Mouse (Mus musculus): ENCODE measurements around the gene Lcmt1. TPM values are rescaled to one million over a fixed set of nuclear protein-coding genes. Genes with fewer than 3 reads are reported as not detected.

Lcmt1 gene
- polyA plus RNA-seq, 1 experiment from 2014 or later, result 36.2 TPM

DNA sequence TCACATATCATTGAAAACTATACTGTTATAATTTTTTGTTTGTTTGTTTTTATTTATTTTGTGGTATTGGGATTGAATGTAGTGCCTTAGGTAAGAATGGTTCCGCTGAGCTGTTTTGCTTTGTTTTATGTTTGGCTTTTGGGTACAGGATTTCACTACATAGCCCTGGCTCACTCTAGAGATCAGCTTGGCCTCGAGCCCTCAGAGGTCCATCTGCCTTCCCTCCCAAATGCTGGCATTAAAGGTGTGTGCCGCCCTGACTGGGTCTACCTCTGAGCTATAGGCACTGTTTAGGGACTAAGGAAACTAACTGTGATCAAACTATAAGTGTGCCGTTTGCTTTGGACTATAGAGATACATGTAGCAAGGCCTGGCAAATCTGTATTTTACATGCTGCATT lies 29.7 kb downstream of the Lcmt1 start:
- H3K9me3 ChIP-seq (ENCODE audit: control insufficient read depth), result no peaks in the 10 kb centered on the region
- no peak overlapping the region for H3K27ac ChIP-seq (ENCODE audit: low read depth, low read length)
- 80% methylated on average over 4 of the region's 4 CpGs for WGBS
- ATAC-seq, result no peak
- no peak overlapping the region for H3K4me2 ChIP-seq (replicated peaks; ENCODE audit: low read depth)
- no peaks in the 10 kb centered on the region for H3K27me3 ChIP-seq (replicated peaks; ENCODE audit: control insufficient read depth, insufficient read depth, low read length)
- H3K4me1 ChIP-seq (replicated peaks; ENCODE audit: control insufficient read depth, insufficient read depth, low read length), result no peaks in the 10 kb centered on the region
- H3K9ac ChIP-seq (ENCODE audit: low read depth, low read length), result no peak overlapping the region
- H3K36me3 ChIP-seq (ENCODE audit: control insufficient read depth, insufficient read depth), result peaks cover 23% of the 10 kb centered on the region
- no peak for TF ChIP-seq CTCF (IDR thresholded peaks at IDR 0.05; ENCODE audit: low read depth)
- H3K4me3 ChIP-seq (ENCODE audit: low read depth, low read length), result no peak overlapping the region

DNA sequence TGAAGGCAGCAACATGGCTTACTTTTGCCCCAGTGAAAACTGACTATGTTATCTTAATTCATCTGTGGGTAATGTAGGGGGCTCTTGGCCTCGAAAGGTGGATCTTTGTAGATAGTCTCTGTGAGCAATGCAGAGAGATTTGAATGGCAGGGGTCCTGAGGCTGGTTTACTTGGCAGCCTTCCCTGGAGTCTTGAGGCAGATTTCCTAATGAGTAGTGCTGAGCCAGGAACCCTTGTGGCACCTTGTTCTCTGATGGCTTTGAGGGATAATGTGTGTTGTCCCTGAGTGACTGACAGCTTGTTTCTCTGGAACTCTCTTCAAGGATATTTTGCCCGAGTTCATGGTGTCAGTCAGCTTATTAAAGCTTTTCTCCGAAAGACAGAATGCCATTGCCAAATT lies 31.5 kb downstream of the Lcmt1 start:
- H3K4me3 ChIP-seq (ENCODE audit: low read depth, low read length), result no peak overlapping the region
- ATAC-seq, result no peak
- H3K27me3 ChIP-seq (replicated peaks; ENCODE audit: control insufficient read depth, insufficient read depth, low read length), result no peaks in the 10 kb centered on the region
- H3K9me3 ChIP-seq (ENCODE audit: control insufficient read depth), result no peaks in the 10 kb centered on the region
- no peak for TF ChIP-seq CTCF (IDR thresholded peaks at IDR 0.05; ENCODE audit: low read depth)
- no peak overlapping the region for H3K27ac ChIP-seq (ENCODE audit: low read depth, low read length)
- no peak overlapping the region for H3K9ac ChIP-seq (ENCODE audit: low read depth, low read length)
- H3K4me2 ChIP-seq (replicated peaks; ENCODE audit: low read depth), result no peak overlapping the region
- H3K36me3 ChIP-seq (ENCODE audit: control insufficient read depth, insufficient read depth), result peaks cover 33% of the 10 kb centered on the region
- H3K4me1 ChIP-seq (replicated peaks; ENCODE audit: control insufficient read depth, insufficient read depth, low read length), result no peaks in the 10 kb centered on the region
- 89% methylated on average over 3 of the region's 3 CpGs for WGBS

DNA sequence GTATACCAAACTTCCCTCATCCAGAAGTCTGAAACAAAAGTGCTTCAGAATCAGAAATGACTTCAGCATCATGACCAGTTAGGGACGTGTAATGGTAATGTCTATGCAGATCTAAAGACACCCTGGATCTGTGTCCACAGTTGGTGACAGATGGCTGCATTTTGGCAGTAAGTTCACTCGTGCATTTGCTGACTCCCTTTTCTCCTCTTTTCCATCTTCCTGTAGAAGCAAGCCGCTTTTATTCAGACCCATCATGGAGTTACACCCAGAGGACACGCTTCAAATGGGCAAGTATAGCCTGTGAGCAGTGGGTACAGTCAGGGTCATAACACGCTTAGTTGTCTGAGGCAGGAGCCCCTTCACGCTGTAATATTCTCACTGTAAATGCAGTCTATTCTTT lies 34.6 kb downstream of the Lcmt1 start:
- Histone ChIP-seq H3K27ac (ENCODE audit: low read depth, low read length) (no peak overlapping the region), H3K9ac (ENCODE audit: low read depth, low read length) (no peak overlapping the region), H3K9me3 (ENCODE audit: control insufficient read depth) (no peaks in the 10 kb centered on the region), H3K4me3 (ENCODE audit: low read depth, low read length) (no peak overlapping the region), H3K4me2 (replicated peaks; ENCODE audit: low read depth) (no peak overlapping the region), H3K36me3 (ENCODE audit: control insufficient read depth, insufficient read depth) (peaks cover 36% of the 10 kb centered on the region), H3K27me3 (replicated peaks; ENCODE audit: control insufficient read depth, insufficient read depth, low read length) (no peaks in the 10 kb centered on the region), H3K4me1 (replicated peaks; ENCODE audit: control insufficient read depth, insufficient read depth, low read length) (no peaks in the 10 kb centered on the region)
- TF ChIP-seq CTCF (IDR thresholded peaks at IDR 0.05; ENCODE audit: low read depth), result no peak
- ATAC-seq, result no peak
- WGBS, result 92% methylated on average over 6 of the region's 6 CpGs

DNA sequence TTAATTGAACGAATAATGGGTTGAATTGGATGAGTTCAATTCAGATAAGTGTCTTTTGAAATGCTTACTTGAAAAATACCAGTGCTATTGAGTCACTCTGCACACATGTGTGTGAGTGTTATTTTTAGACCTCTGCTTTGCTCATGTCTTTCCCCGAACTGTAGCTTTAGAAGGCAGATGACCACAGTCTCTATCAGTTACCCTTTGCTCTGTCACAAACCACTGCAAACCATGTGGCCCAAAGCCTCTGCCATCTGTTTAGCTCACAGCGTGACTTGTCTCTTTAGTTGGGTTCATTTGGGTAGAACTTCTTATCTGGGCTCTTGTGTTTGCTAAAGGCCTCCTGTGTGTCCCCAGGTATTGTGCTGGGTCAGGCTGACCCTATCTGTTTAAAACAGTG lies 36.0 kb downstream of the Lcmt1 start:
- no peak overlapping the region for H3K4me3 ChIP-seq (ENCODE audit: low read depth, low read length)
- no peaks in the 10 kb centered on the region for H3K9me3 ChIP-seq (ENCODE audit: control insufficient read depth)
- WGBS, result 52% methylated on average over 3 of the region's 3 CpGs
- no peak overlapping the region for H3K9ac ChIP-seq (ENCODE audit: low read depth, low read length)
- TF ChIP-seq CTCF (IDR thresholded peaks at IDR 0.05; ENCODE audit: low read depth), result no peak
- H3K4me1 ChIP-seq (replicated peaks; ENCODE audit: control insufficient read depth, insufficient read depth, low read length), result no peaks in the 10 kb centered on the region
- no peaks in the 10 kb centered on the region for H3K27me3 ChIP-seq (replicated peaks; ENCODE audit: control insufficient read depth, insufficient read depth, low read length)
- no peak overlapping the region for H3K27ac ChIP-seq (ENCODE audit: low read depth, low read length)
- no peak overlapping the region for H3K4me2 ChIP-seq (replicated peaks; ENCODE audit: low read depth)
- no peak for ATAC-seq
- peaks cover 36% of the 10 kb centered on the region for H3K36me3 ChIP-seq (ENCODE audit: control insufficient read depth, insufficient read depth)

DNA sequence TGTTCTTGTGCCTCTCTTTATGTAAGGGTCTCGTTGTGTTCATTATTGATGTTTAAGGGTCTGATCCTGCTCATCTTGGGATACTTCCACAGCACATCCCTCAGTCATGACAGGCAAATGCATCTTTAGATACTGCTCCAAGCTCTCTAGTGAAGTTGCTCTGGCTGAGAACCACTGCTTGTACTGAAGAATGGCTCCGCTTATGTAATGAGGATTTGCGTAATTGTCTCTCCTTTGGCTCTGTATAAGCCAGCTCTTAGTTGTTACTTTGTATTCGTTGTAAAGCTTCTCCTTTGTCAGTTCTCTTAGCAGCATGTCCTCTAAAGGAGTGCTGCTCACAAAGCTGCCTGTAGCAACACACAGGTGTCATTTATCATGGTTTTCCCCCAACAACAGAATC lies 37.4 kb downstream of the Lcmt1 start:
- Histone ChIP-seq H3K9ac (ENCODE audit: low read depth, low read length) (no peak overlapping the region), H3K36me3 (ENCODE audit: control insufficient read depth, insufficient read depth) (peaks cover 35% of the 10 kb centered on the region), H3K4me2 (replicated peaks; ENCODE audit: low read depth) (no peak overlapping the region), H3K27me3 (replicated peaks; ENCODE audit: control insufficient read depth, insufficient read depth, low read length) (no peaks in the 10 kb centered on the region), H3K9me3 (ENCODE audit: control insufficient read depth) (no peaks in the 10 kb centered on the region), H3K27ac (ENCODE audit: low read depth, low read length) (no peak overlapping the region), H3K4me1 (replicated peaks; ENCODE audit: control insufficient read depth, insufficient read depth, low read length) (no peaks in the 10 kb centered on the region), H3K4me3 (ENCODE audit: low read depth, low read length) (no peak overlapping the region)
- 86% methylated on average over 4 of the region's 4 CpGs for WGBS
- no peak for ATAC-seq
- no peak for TF ChIP-seq CTCF (IDR thresholded peaks at IDR 0.05; ENCODE audit: low read depth)

DNA sequence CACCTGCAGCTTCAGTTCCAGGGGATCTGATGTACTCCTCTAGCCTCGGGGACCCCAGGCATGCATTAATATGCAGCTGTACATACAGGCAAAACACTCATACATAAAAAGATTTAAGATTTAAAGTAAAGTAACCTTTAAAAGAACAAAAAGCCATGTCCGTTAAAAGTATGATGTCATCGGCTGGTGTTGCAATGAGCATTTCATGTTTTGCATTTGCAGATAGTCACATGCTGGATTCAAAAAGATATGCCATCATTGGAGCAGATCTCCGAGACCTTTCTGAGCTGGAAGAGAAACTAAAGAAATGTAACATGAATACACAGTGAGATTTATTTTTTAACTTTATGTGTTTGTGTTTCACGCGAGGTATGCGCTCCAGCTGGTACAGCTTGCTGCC lies 40.9 kb downstream of the Lcmt1 start:
- no peak for ATAC-seq
- Histone ChIP-seq H3K36me3 (ENCODE audit: control insufficient read depth, insufficient read depth) (peaks cover 22% of the 10 kb centered on the region; the same call in 1 of the 2 replicates), H3K9me3 (ENCODE audit: control insufficient read depth) (no peaks in the 10 kb centered on the region), H3K9ac (ENCODE audit: low read depth, low read length) (no peak overlapping the region), H3K4me1 (replicated peaks; ENCODE audit: control insufficient read depth, insufficient read depth, low read length) (no peaks in the 10 kb centered on the region), H3K27me3 (replicated peaks; ENCODE audit: control insufficient read depth, insufficient read depth, low read length) (no peaks in the 10 kb centered on the region), H3K4me3 (ENCODE audit: low read depth, low read length) (no peak overlapping the region), H3K27ac (ENCODE audit: low read depth, low read length) (no peak overlapping the region), H3K4me2 (replicated peaks; ENCODE audit: low read depth) (no peak overlapping the region)
- WGBS, result 86% methylated on average over 7 of the region's 7 CpGs
- TF ChIP-seq CTCF (IDR thresholded peaks at IDR 0.05; ENCODE audit: low read depth), result no peak

DNA sequence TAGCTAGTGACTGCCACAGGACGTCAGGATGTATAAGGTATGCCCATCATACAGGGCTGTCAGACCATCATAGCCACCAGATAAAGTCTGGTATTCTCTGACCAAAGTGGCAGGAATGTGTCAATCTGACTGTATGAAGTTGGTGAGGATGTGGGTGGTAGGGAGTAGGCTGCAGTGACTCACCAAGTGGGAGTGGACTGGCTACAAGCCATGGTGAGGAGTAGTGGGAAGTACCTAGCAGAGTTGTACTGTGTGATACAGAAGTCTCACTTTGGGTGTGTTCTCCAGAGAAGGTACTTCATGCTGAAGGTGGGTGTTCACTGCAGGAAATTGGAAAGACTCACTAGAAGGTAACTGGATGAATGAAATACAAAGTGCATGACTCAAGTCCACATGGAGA lies 41.5 kb downstream of the Lcmt1 start:
- H3K9me3 ChIP-seq (ENCODE audit: control insufficient read depth), result no peaks in the 10 kb centered on the region
- H3K27ac ChIP-seq (ENCODE audit: low read depth, low read length), result no peak overlapping the region
- WGBS, result 90% methylated on average over 1 of the region's 1 CpGs
- no peak overlapping the region for H3K9ac ChIP-seq (ENCODE audit: low read depth, low read length)
- ATAC-seq, result no peak
- H3K4me2 ChIP-seq (replicated peaks; ENCODE audit: low read depth), result no peak overlapping the region
- no peak overlapping the region for H3K4me3 ChIP-seq (ENCODE audit: low read depth, low read length)
- no peaks in the 10 kb centered on the region for H3K27me3 ChIP-seq (replicated peaks; ENCODE audit: control insufficient read depth, insufficient read depth, low read length)
- H3K36me3 ChIP-seq (ENCODE audit: control insufficient read depth, insufficient read depth), result peaks cover 19% of the 10 kb centered on the region; the same call in 1 of the 2 replicates
- TF ChIP-seq CTCF (IDR thresholded peaks at IDR 0.05; ENCODE audit: low read depth), result no peak
- no peaks in the 10 kb centered on the region for H3K4me1 ChIP-seq (replicated peaks; ENCODE audit: control insufficient read depth, insufficient read depth, low read length)
